Mouse (Mus musculus): ENCODE data around the gene Sept9.

Gene Sept9

DNA sequence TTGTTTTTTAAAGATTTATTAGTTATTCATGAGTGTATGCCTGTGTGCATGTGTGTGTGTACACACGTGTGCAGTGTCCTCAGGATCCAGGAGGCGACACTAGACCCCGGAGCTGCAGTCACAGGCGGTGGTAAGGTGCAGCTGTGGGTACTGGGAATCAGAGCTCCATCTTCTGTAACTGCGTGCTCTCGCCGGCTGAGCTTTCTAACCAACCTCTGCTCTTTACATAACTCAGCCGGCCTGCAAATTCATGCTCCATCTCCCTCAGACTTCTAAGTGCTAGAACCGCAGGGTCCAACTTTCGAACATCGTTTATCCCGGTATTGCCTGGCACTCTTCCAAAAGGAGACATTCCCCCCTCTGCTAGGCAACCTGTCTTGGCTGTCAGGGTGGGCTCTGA lies 24.0 kb upstream of the Sept9 start:
- DNase-seq (ENCODE audit: low read depth, low spot score), result no peak

DNA sequence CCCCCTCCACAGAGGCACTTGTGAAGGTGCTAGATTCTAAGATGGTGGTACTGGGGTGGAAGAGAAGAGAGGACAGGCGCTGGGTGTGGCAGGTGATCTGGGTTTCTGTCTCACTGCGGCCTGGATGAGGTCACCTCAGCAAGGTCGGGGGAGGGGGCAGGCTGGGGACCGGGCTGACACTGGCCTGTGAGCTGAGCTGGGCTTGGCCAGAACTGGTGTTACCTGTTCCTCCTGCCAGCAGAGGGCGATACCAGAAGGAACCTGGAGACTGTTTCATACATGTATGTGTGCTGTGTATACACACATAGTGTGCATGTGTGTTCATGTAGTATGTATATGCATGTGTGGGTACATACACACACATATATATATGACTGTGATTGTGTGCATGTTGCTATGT lies 23.2 kb upstream of the Sept9 start:
- DNase-seq (ENCODE audit: low read depth, low spot score), result peak; percentile 80

- DNase-seq (ENCODE audit: low read depth, low spot score), result no peak
Measured at GRCm38 (mm10) chr11:117176900-117177299, 22.6 kb upstream of the Sept9 start.

DNA sequence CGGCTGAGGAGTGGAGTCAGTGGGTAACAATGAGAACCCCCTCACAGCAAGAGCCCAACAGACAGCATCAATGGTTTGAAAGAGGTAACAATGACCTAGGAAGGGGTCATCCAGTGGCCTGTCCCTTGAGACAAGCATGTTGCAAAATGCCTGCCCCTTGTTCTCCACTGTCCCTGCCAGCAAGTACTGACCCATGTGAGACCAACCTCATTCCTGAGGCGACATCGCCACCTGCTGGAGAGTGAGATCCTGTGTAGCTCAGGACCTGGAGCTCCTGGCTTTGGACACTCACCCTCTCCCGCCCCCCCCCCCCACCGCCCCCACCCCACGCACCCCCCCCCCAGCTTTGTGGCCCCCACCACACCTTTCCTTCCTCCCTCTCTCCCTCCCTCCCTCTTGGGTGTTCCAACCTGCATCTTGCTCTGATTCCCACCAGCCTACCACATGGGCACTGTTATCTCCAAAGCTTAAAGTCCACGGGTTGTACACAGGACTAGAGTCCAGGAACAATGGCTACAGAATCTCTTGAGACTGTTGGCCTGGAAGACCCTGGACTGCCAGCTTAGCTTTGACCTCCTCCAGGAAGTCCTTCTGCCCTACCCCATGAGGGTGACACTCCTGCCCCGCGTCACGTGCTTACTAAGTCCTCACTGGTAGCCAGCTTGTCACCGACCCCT lies 22.0 kb upstream of the Sept9 start:
- DNase-seq (ENCODE audit: low read depth, low spot score), result peak; percentile 81

GRCm38 (mm10) chr11:117179902-117180301 lies 19.6 kb upstream of the Sept9 start:
- peak; percentile 26 for DNase-seq (ENCODE audit: low read depth, low spot score)

DNA sequence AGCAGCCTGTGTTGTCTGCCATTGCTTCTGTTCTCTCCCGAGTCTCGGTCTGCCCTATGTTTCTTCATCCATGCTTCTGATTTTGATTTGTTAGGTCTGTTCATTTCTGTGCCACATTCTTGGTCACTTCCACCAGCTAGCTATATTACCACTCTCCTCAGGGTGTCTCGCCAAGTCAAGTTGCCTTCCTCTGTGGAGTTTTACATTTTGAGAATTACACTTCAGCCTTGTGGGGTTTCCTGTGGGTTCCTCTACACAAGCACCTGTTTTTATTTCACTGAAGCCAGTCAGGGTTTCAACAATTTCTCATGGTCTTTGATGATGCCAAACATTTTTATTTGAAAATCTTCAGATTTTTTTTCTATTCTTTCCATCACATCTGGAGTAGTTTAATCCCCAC lies 16.7 kb upstream of the Sept9 start:
- DNase-seq (ENCODE audit: low read depth, low spot score), result no peak

- no peak for DNase-seq (ENCODE audit: low read depth, low spot score)
Measured at GRCm38 (mm10) chr11:117183299-117183698, 16.2 kb upstream of the Sept9 start.

DNA sequence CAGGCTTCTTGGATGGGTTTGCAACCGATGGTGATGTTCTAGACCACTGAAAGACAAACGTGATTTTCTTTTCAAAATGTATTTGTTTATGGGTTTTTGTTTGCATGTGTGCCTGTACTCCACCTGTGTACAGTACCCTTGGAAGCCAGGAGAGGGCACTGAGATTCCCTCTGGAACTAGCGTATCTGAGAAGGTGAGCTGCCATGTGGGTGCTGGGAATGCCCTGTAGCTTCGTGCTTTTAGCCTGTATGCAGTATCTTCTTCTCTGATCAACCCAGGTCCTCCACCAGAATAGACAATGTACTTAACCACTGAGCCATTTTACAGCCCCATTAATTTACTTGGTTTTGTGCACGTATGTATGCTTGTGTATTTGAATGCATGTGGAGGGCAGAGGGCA lies 15.6 kb upstream of the Sept9 start:
- no peak for DNase-seq (ENCODE audit: low read depth, low spot score)

GRCm38 (mm10) chr11:117185076-117185933 lies 14.2 kb upstream of the Sept9 start:
- no peak for DNase-seq (ENCODE audit: low read depth, low spot score)

DNA sequence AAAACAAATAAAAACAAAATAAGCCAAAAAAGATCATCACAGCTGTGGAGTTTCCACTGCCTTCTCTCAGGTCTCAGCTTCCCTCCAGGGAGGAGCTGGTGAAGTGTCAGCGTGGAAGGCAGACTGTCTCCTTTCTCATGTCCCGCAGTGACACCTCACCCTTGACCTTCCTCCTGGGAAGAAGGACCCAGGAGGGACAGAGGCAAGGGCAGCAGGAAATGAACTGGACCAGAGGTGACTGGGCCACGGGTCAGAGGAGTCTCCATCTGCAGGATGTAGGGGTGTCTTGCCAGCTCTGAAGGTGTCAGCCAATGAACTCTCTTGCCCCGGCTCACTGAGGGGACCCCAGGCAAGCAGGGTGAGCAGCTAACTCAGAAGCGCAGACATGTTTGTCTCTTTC lies 7.9 kb upstream of the Sept9 start:
- no peak for DNase-seq (ENCODE audit: low read depth, low spot score)

GRCm38 (mm10) chr11:117194475-117194937 lies 5.0 kb upstream of the Sept9 start:
- DNase-seq (ENCODE audit: low read depth, low spot score), result peak; percentile 42

DNA sequence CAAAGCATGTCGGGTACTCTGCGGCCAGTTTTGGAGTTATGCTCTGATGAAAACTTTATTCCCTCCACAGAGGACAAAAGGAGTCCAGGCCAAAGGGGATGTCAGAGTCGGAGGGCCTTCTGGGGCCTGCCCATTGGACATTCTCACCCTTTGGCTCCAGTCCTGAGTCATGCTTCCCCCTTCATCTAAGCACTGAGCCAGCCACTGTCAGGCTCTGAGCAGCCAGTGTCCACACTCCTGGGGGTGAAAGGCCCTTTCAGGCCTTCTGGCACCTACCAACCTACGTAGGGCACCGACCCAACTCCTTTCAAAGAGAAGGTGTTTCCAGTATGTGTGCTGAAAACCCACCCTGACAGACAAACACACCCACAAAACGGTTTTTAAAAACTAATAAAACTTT lies 3.8 kb upstream of the Sept9 start:
- DNase-seq (ENCODE audit: low read depth, low spot score), result no peak

GRCm38 (mm10) chr11:117196681-117197080 lies 2.8 kb upstream of the Sept9 start:
- DNase-seq (ENCODE audit: low read depth, low spot score), result no peak

GRCm38 (mm10) chr11:117198122-117198521 lies 1.3 kb upstream of the Sept9 start:
- DNase-seq (ENCODE audit: low read depth, low spot score), result no peak

DNA sequence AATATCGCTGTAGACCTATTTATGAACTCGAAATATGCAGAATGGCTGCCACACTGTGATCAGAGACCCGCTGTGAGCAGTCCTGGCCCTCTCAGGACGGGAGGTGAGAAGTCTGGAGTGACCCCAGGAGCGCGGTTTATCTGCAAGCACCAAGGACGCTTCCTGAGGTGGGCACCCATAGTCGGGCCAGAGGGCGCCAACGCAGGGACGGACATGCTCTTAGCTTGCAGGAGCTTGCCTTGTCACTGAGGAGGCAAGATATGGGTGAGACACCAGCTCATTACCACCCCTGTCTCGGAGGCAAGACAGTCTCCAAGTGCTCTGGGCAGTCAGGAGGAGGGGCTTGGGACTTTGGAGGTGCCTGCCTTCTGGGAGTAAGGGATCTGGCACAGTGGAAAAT lies 2.4 kb downstream of the Sept9 start:
- DNase-seq (ENCODE audit: low read depth, low spot score), result no peak

DNA sequence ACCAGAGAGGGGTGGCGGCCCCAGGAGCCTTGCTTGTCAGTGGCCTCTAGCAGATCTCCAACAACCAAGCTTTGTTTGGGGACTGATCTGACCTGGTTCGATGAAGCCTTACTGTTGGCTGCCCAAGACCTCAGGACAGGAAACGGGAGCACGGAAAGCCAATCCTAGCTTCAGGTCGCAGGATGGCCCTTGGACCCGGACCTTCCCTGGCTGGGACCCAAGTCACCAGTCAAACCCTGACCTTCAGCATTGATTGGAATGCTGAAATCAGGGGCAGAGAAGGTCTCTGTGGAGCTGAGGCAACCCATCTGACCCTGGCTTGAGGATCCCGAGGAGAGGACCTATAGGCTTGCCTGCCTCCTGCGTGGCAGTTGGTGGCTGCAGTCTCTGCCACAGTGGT lies 5.1 kb downstream of the Sept9 start:
- DNase-seq (ENCODE audit: low read depth, low spot score), result no peak

DNA sequence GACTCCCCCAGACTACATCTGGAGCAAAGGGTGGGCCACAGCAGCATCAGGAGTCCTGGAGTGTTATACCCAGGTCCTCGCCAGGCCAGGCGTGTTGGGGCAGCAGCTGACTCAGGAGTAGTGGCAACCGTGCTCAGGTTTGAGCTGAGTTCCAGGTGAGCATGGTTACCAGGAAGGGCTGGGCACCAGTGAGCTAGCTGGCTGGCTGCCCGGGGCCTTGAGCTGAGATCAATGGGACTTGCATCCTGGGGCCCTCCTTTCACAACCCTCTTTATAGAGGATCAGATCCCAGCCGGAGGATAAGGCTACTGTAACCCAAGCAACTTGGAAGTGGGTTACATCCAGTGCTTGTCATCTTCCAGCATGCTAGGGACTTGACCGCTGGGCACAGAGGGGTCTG lies 5.6 kb downstream of the Sept9 start:
- DNase-seq (ENCODE audit: low read depth, low spot score), result no peak

DNA sequence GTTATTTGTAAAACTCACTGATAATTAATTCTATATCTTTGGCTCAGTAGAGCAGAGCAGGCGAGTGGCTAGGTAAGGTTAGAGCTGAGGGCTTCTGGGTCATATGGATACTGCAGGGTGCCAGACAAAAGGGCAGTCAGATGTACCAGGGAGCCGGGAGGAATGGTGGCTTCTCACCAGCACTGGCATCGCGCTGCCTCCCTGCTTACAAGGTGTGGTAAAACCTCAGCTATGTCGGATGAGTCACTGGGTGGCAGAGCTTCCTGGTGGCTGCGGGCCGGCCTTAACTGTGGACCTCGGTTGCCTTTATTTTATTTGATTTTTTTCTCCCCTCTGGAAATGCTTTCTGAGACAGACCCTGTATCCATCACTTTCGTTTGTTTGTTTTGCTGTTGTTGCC lies 6.0 kb downstream of the Sept9 start:
- DNase-seq (ENCODE audit: low read depth, low spot score), result no peak

GRCm38 (mm10) chr11:117207436-117207835 lies 8.0 kb downstream of the Sept9 start:
- no peak for DNase-seq (ENCODE audit: low read depth, low spot score)

DNA sequence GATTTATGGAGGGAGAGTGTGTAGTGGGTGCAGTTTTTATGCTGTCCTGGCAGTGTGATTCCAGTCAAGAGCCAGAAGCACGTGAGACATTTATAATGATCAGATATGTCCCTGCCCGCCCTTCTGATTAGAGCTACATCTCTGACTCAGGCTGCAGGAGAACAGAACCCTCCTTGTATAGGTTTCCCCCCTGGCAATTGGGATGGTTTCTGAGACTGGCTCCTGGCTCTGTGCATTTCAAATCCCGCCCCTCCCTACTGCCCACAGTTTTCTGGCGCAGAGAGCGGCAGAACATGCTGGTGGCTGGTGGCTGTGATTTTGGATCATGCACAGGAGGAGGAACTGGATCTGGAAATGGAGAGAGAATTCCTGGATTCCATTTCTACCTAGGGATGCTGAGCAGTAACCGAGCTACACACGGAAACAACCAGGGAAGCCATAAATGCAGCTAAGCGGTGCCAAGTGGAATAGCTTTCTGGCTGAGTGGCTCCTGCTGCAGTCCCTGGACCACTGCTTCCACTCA lies 8.8 kb downstream of the Sept9 start:
- no peak for DNase-seq (ENCODE audit: low read depth, low spot score)

- no peak for DNase-seq (ENCODE audit: low read depth, low spot score)
Measured at GRCm38 (mm10) chr11:117216713-117217112, 17.3 kb downstream of the Sept9 start.

DNA sequence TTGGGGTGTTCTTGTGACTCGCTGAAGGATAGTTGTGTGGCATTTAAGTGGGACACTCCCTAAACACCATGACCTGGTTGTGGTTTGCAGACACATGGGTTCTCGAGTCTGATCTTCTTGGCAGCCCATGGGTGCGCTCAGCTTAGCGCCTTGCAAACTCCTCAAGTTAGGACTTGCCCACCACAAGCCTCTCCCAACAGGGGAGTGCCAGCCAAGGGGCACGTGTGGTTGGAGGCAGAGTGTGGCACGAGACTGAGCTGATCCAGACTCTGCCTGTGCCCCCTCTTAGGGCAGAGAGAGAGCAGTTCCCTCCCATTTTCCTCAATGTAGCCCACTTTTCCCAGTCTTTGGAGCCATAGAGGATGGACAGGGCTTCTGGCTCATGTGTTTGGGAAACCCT lies 18.6 kb downstream of the Sept9 start:
- DNase-seq (ENCODE audit: low read depth, low spot score), result no peak

GRCm38 (mm10) chr11:117218498-117218897 lies 19.0 kb downstream of the Sept9 start:
- DNase-seq (ENCODE audit: low read depth, low spot score), result no peak

Measured in A20 (cell line).